Mouse (Mus musculus) MEL (cell line): ENCODE results near the gene Rbfox2. TPM values are rescaled to one million over a fixed set of nuclear protein-coding genes. Genes with fewer than 3 reads are reported as not detected.

ENCODE experiments used
- DNase-seq: peaks from one replicate; pipeline ENCODE4 v3.0.0; 2011; ENCODE audit warnings: low read depth, low spot score
- H3K27ac ChIP-seq: 2 replicates; pipeline ENCODE4 v1.5.1; 2012; ENCODE audit warnings: low read depth, mild to moderate bottlenecking, control low read depth, low read length, moderate library complexity; ENCODE audit not compliant: control insufficient read depth
- H3K27me3 ChIP-seq, 2 experiments: fragments of 150-350 bp in 1 of 2; sonication (generic) in 1 of 2; 2 replicates each; pipeline ENCODE4 v1.6.1; 2012; ENCODE audit warnings: low read length in 2 of 2, mild to moderate bottlenecking in 2 of 2, improper control_type of control experiment in 1 of 2, moderate library complexity in 1 of 2; ENCODE audit not compliant: insufficient read depth in 2 of 2, control insufficient read depth in 1 of 2
- H3K36me3 ChIP-seq, 2 experiments: 2 replicates each; pipeline ENCODE4 v1.6.1; 2012 to 2014; ENCODE audit warnings: low read length in 2 of 2, improper control_type of control experiment in 1 of 2, inconsistent platforms in 1 of 2, mild to moderate bottlenecking in 1 of 2; ENCODE audit not compliant: insufficient read depth in 2 of 2, control insufficient read depth in 1 of 2
- H3K4me1 ChIP-seq, 2 experiments: fragments of 150-350 bp in 1 of 2; sonication (generic) in 1 of 2; 2 replicates each; pipeline ENCODE4 v1.6.1; 2012; ENCODE audit warnings: low read length in 2 of 2, improper control_type of control experiment in 1 of 2, mild to moderate bottlenecking in 1 of 2; ENCODE audit not compliant: insufficient read depth in 2 of 2, control insufficient read depth in 1 of 2
- H3K4me3 ChIP-seq, 2 experiments: fragments of 150-350 bp in 1 of 2; sonication (generic) in 1 of 2; 2 replicates each; pipeline ENCODE4 v1.5.1; 2012; ENCODE audit warnings: low read depth in 2 of 2, low read length in 2 of 2, mild to moderate bottlenecking in 2 of 2, moderate library complexity in 2 of 2, control low read depth in 1 of 2, improper control_type of control experiment in 1 of 2; ENCODE audit not compliant: control insufficient read depth in 1 of 2, insufficient read depth in 1 of 2
- H3K79me2 ChIP-seq: 2 replicates; pipeline ENCODE4 v1.6.1; 2012; ENCODE audit warnings: mild to moderate bottlenecking, low read length, moderate library complexity; ENCODE audit not compliant: control insufficient read depth, poor library complexity, insufficient read depth
- H3K9ac ChIP-seq: 2 replicates; pipeline ENCODE4 v1.6.1; 2012; ENCODE audit warnings: low read depth, mild to moderate bottlenecking, control low read depth, low read length, moderate library complexity; ENCODE audit not compliant: control insufficient read depth, poor library complexity, severe bottlenecking
- H3K9me3 ChIP-seq: fragments of 150-350 bp; sonication (generic); replicated peaks from 2 replicates; pipeline ENCODE4 v1.6.1; 2012; ENCODE audit warnings: mild to moderate bottlenecking, low read length, improper control_type of control experiment, moderate library complexity; ENCODE audit not compliant: insufficient read depth
- BHLHE40 ChIP-seq: IDR thresholded peaks from 2 replicates; pipeline ENCODE4 v1.6.1; 2012; ENCODE audit warnings: low read depth, mild to moderate bottlenecking, inconsistent platforms, low read length, improper control_type of control experiment, borderline replicate concordance
- CHD2 ChIP-seq: IDR thresholded peaks from 2 replicates; pipeline ENCODE4 v1.6.1; 2011; ENCODE audit warnings: low read length, improper control_type of control experiment
- CTCF ChIP-seq, 3 experiments: IDR thresholded peaks in 2 of 3; conservative IDR thresholded peaks in 1 of 3; 2 replicates each; pipeline ENCODE4 v1.5.1; 2011 to 2012; ENCODE audit warnings: low read length in 3 of 3, low read depth in 2 of 3, mild to moderate bottlenecking in 2 of 3, improper control_type of control experiment in 1 of 3, inconsistent platforms in 1 of 3, mixed read lengths in 1 of 3, moderate library complexity in 1 of 3; ENCODE audit not compliant: control insufficient read depth in 1 of 3, insufficient read depth in 1 of 3, poor library complexity in 1 of 3, severe bottlenecking in 1 of 3
- E2F4 ChIP-seq: IDR thresholded peaks from 2 replicates; pipeline ENCODE4 v1.6.1; 2011; ENCODE audit warnings: low read depth, low read length, improper control_type of control experiment, borderline replicate concordance
- ELF1 ChIP-seq: IDR thresholded peaks from 2 replicates; pipeline ENCODE4 v1.6.1; 2014; ENCODE audit warnings: low read depth, mild to moderate bottlenecking, inconsistent platforms, low read length, improper control_type of control experiment, moderate library complexity
- EP300 ChIP-seq, 2 experiments: IDR thresholded peaks; 2 replicates each; pipeline ENCODE4 v1.6.1; 2011; ENCODE audit warnings: improper control_type of control experiment in 2 of 2, low read length in 2 of 2, low read depth in 1 of 2, mild to moderate bottlenecking in 1 of 2
- GATA1 ChIP-seq: IDR thresholded peaks from 2 replicates; pipeline ENCODE4 v1.6.1; 2011; ENCODE audit warnings: low read depth, low read length, improper control_type of control experiment
- HCFC1 ChIP-seq: IDR thresholded peaks from 2 replicates; pipeline ENCODE4 v1.6.1; 2012; ENCODE audit warnings: low read depth, mild to moderate bottlenecking, inconsistent platforms, low read length, improper control_type of control experiment, moderate library complexity
- JUND ChIP-seq: IDR thresholded peaks from 2 replicates; pipeline ENCODE4 v1.6.1; 2011; ENCODE audit warnings: low read depth, mild to moderate bottlenecking, improper control_type of control experiment, low read length
- KAT2A ChIP-seq: conservative IDR thresholded peaks from 2 replicates; pipeline ENCODE4 v1.6.1; 2012; ENCODE audit warnings: low read depth, low read length, improper control_type of control experiment, inconsistent platforms
- MAFK ChIP-seq: IDR thresholded peaks from 2 replicates; pipeline ENCODE4 v1.6.1; 2011; ENCODE audit warnings: low read depth, mild to moderate bottlenecking, low read length, improper control_type of control experiment, borderline replicate concordance
- MAX ChIP-seq: IDR thresholded peaks from 2 replicates; pipeline ENCODE4 v1.6.1; 2011; ENCODE audit warnings: low read length, improper control_type of control experiment
- MAZ ChIP-seq: IDR thresholded peaks from 2 replicates; pipeline ENCODE4 v1.6.1; 2012; ENCODE audit warnings: low read depth, mild to moderate bottlenecking, inconsistent platforms, low read length, improper control_type of control experiment
- MEF2A ChIP-seq: IDR thresholded peaks from 2 replicates; pipeline ENCODE4 v1.6.1; 2014; ENCODE audit warnings: low read depth, mild to moderate bottlenecking, inconsistent platforms, low read length, improper control_type of control experiment; ENCODE audit not compliant: poor library complexity, insufficient replicate concordance, severe bottlenecking; ENCODE audit errors: extremely low read depth
- MXI1 ChIP-seq: IDR thresholded peaks from 2 replicates; pipeline ENCODE4 v1.6.1; 2011; ENCODE audit warnings: mild to moderate bottlenecking, low read depth, low read length, improper control_type of control experiment
- MYC ChIP-seq: IDR thresholded peaks from 2 replicates; pipeline ENCODE4 v1.6.1; 2011; ENCODE audit warnings: low read depth, mild to moderate bottlenecking, low read length, improper control_type of control experiment, moderate library complexity
- NELFE ChIP-seq: IDR thresholded peaks from 2 replicates; pipeline ENCODE4 v1.6.1; 2011; ENCODE audit warnings: low read depth, low read length, improper control_type of control experiment
- NRF1 ChIP-seq: IDR thresholded peaks from 2 replicates; pipeline ENCODE4 v1.6.1; 2014; ENCODE audit warnings: low read depth, mild to moderate bottlenecking, inconsistent platforms, low read length, improper control_type of control experiment, moderate library complexity; ENCODE audit not compliant: poor library complexity, insufficient read depth, severe bottlenecking
- POLR2A ChIP-seq, 2 experiments: IDR thresholded peaks; 2 replicates each; pipeline ENCODE4 v1.6.1; 2011 to 2012; ENCODE audit warnings: low read length in 2 of 2, mild to moderate bottlenecking in 2 of 2, control low read depth in 1 of 2, improper control_type of control experiment in 1 of 2, low read depth in 1 of 2, moderate library complexity in 1 of 2; ENCODE audit not compliant: control insufficient read depth in 1 of 2, insufficient read depth in 1 of 2, poor library complexity in 1 of 2
- POLR2AphosphoS5 ChIP-seq: IDR thresholded peaks from 2 replicates; pipeline ENCODE4 v1.6.1; 2012; ENCODE audit warnings: low read depth, borderline replicate concordance, mild to moderate bottlenecking, inconsistent platforms, low read length, moderate library complexity, mixed read lengths
- RAD21 ChIP-seq: IDR thresholded peaks from 2 replicates; pipeline ENCODE4 v1.6.1; 2011; ENCODE audit warnings: mild to moderate bottlenecking, low read depth, low read length, improper control_type of control experiment
- SMC3 ChIP-seq: IDR thresholded peaks from 2 replicates; pipeline ENCODE4 v1.6.1; 2011; ENCODE audit warnings: low read depth, low read length, improper control_type of control experiment
- TBP ChIP-seq: IDR thresholded peaks from 2 replicates; pipeline ENCODE4 v1.8.0; 2011; ENCODE audit warnings: low read depth, low read length, improper control_type of control experiment
- TCF12 ChIP-seq: IDR thresholded peaks from 2 replicates; pipeline ENCODE4 v1.6.1; 2014; ENCODE audit warnings: low read depth, mild to moderate bottlenecking, inconsistent platforms, low read length, improper control_type of control experiment, moderate library complexity
- UBTF ChIP-seq: IDR thresholded peaks from 2 replicates; pipeline ENCODE4 v1.6.1; 2012; ENCODE audit warnings: low read depth, mild to moderate bottlenecking, inconsistent platforms, low read length, improper control_type of control experiment, moderate library complexity, borderline replicate concordance; ENCODE audit not compliant: insufficient read depth
- USF1 ChIP-seq: IDR thresholded peaks from 2 replicates; pipeline ENCODE4 v1.6.1; 2014; ENCODE audit warnings: low read depth, mild to moderate bottlenecking, inconsistent platforms, low read length, improper control_type of control experiment, moderate library complexity
- ZC3H11A ChIP-seq: IDR thresholded peaks from 2 replicates; pipeline ENCODE4 v1.6.1; 2012; ENCODE audit warnings: low read depth, mild to moderate bottlenecking, inconsistent platforms, low read length, improper control_type of control experiment
- ZMIZ1 ChIP-seq: IDR thresholded peaks from 2 replicates; pipeline ENCODE4 v1.6.1; 2012; ENCODE audit warnings: low read depth, mild to moderate bottlenecking, inconsistent platforms, low read length, improper control_type of control experiment, moderate library complexity
- ZNF384 ChIP-seq: IDR thresholded peaks from 2 replicates; pipeline ENCODE4 v1.6.1; 2012; ENCODE audit warnings: low read depth, mild to moderate bottlenecking, inconsistent platforms, low read length, improper control_type of control experiment
- polyA plus RNA-seq, 2 experiments: library from polyadenylated mRNA; stranded (reverse) in 1 of 2; unstranded in 1 of 2; fragments of >175 nt in 1 of 2; fragments of >200 nt in 1 of 2; gene quantifications; 2 replicates each; pipeline versions ENCODE4 v1.2.1 to v1.2.4; 2012; ENCODE audit warnings: low replicate concordance in 2 of 2, low read depth in 1 of 2; ENCODE audit not compliant: insufficient read length in 2 of 2, insufficient read depth in 1 of 2, missing spikeins in 1 of 2
- total RNA-seq: library from RNA; depleted of rRNA; stranded (reverse); fragments of 300-350 nt; gene quantifications from 2 replicates; pipeline ENCODE4 v1.2.3, GENCODE M21; 2012

The Rbfox2 gene
- total and polyA plus RNA-seq, 3 experiments = 3.4 to 6.0 TPM; not detected in 1

GRCm38 (mm10) chr15:77160848-77161247 lies 146.0 kb downstream of the Rbfox2 start:
- no peaks in the 10 kb centered on the region for H3K9me3 ChIP-seq
- TF ChIP-seq CTCF (IDR thresholded peaks at IDR 0.05 in 2 of 3, conservative IDR thresholded peaks at IDR 0.05 in 1 of 3; ENCODE audit: control insufficient read depth in 1 of 3, insufficient read depth in 1 of 3, low read depth in 2 of 3, low read length in 3 of 3, poor library complexity in 1 of 3, severe bottlenecking in 1 of 3) (no peak), MXI1 (no peak), POLR2A (IDR thresholded peaks at IDR 0.05; ENCODE audit: control insufficient read depth in 1 of 2, insufficient read depth in 1 of 2, low read depth in 1 of 2, low read length in 2 of 2, poor library complexity in 1 of 2) (no peak), SMC3 (no peak), JUND (no peak), MAX (no peak), NRF1 (no peak), UBTF (no peak), EP300 (IDR thresholded peaks at IDR 0.05; ENCODE audit: low read depth in 1 of 2, low read length in 2 of 2) (no peak), ZNF384 (no peak), USF1 (no peak), E2F4 (no peak), RAD21 (no peak), ZC3H11A (no peak), TBP (no peak)
- H3K4me1 ChIP-seq = peaks cover 3 to 4% of the 10 kb centered on the region in 2 experiments; a peak in 3 of 4 replicates
- no peaks in the 10 kb centered on the region; a peak in 1 of 4 replicates for H3K36me3 ChIP-seq
- no peak overlapping the region for H3K9ac ChIP-seq
- no peaks in the 10 kb centered on the region for H3K79me2 ChIP-seq
- DNase-seq = no peak
- H3K27ac ChIP-seq = no peak overlapping the region
- H3K27me3 ChIP-seq = no peaks in the 10 kb centered on the region; a peak in 1 of 4 replicates
- no peak overlapping the region for H3K4me3 ChIP-seq

- H3K27me3 ChIP-seq = no peaks in the 10 kb centered on the region
- H3K4me3 ChIP-seq = no peak overlapping the region
- DNase-seq = no peak
- no peaks in the 10 kb centered on the region; a peak in 1 of 4 replicates for H3K36me3 ChIP-seq
- no peaks in the 10 kb centered on the region for H3K9me3 ChIP-seq
- peaks cover 3 to 4% of the 10 kb centered on the region in 2 experiments; a peak in 3 of 4 replicates for H3K4me1 ChIP-seq
- H3K9ac ChIP-seq = no peak overlapping the region
- H3K79me2 ChIP-seq = no peaks in the 10 kb centered on the region
- no peak overlapping the region for H3K27ac ChIP-seq
- no peak for TF ChIP-seq MYC
- no peak for TF ChIP-seq KAT2A
- no peak for TF ChIP-seq NRF1
- TF ChIP-seq ELF1 = no peak
- TF ChIP-seq GATA1 = no peak
- no peak for TF ChIP-seq MAFK
- TF ChIP-seq UBTF = no peak
- no peak for TF ChIP-seq BHLHE40
- no peak for TF ChIP-seq POLR2AphosphoS5
- TF ChIP-seq ZC3H11A = no peak
- TF ChIP-seq ZMIZ1 = no peak
- no peak for TF ChIP-seq CTCF (IDR thresholded peaks at IDR 0.05 in 2 of 3, conservative IDR thresholded peaks at IDR 0.05 in 1 of 3; ENCODE audit: control insufficient read depth in 1 of 3, insufficient read depth in 1 of 3, low read depth in 2 of 3, low read length in 3 of 3, poor library complexity in 1 of 3, severe bottlenecking in 1 of 3)
- TF ChIP-seq E2F4 = no peak
- no peak for TF ChIP-seq MEF2A
- TF ChIP-seq NELFE = no peak
- no peak for TF ChIP-seq TCF12
- no peak for TF ChIP-seq HCFC1
- TF ChIP-seq CHD2 = no peak
- no peak for TF ChIP-seq POLR2A (IDR thresholded peaks at IDR 0.05; ENCODE audit: control insufficient read depth in 1 of 2, insufficient read depth in 1 of 2, low read depth in 1 of 2, low read length in 2 of 2, poor library complexity in 1 of 2)
- TF ChIP-seq MAZ = no peak
- TF ChIP-seq, all 39 proteins: peak for 0
Observed at GRCm38 (mm10) chr15:77156525-77156924, 150.3 kb downstream of the Rbfox2 start.
